Mouse (Mus musculus) heart, embryonic 14.5 days (tissue): Measurements from ENCODE around the gene Clmp. TPM values are rescaled to one million over a fixed set of nuclear protein-coding genes. Genes with fewer than 3 reads are reported as not detected.

ENCODE experiments used
- ATAC-seq: fragments of 200-750 bp; cut with Nextera tagmentation; 2 replicates; pipeline ENCODE4 v1.8.0; 2017; ENCODE audit warnings: low read depth, moderate TSS enrichment; ENCODE audit not compliant: insufficient number of reproducible peaks, insufficient read depth, low FRiP score
- H3K27ac ChIP-seq, 2 experiments: fragments of 200-500 bp in 1 of 2; fragments of 300-500 bp in 1 of 2; sonication (generic) in 1 of 2; replicated peaks in 1 of 2; 2 replicates each; pipeline ENCODE4 v1.5.1; 2012 to 2014; ENCODE audit warnings: low read depth in 2 of 2, low read length in 2 of 2, control low read depth in 1 of 2, mild to moderate bottlenecking in 1 of 2, mixed read lengths in 1 of 2; ENCODE audit not compliant: control insufficient read depth in 1 of 2, insufficient read depth in 1 of 2
- H3K27me3 ChIP-seq: fragments of 300-500 bp; sonication (generic); 2 replicates; pipeline ENCODE4 v1.6.1; 2014; ENCODE audit warnings: mild to moderate bottlenecking, low read length, control low read depth; ENCODE audit not compliant: control insufficient read depth, insufficient read depth
- H3K36me3 ChIP-seq: fragments of 300-500 bp; sonication (generic); 2 replicates; pipeline ENCODE4 v1.6.1; 2014; ENCODE audit warnings: mild to moderate bottlenecking, control low read depth, low read length, mixed read lengths; ENCODE audit not compliant: control insufficient read depth, insufficient read depth
- H3K4me1 ChIP-seq, 2 experiments: fragments of 200-500 bp in 1 of 2; fragments of 300-500 bp in 1 of 2; sonication (generic) in 1 of 2; 2 replicates each; pipeline ENCODE4 v1.6.1; 2012 to 2014; ENCODE audit warnings: low read length in 2 of 2, control low read depth in 1 of 2, mixed read lengths in 1 of 2; ENCODE audit not compliant: control insufficient read depth in 2 of 2, insufficient read depth in 2 of 2
- H3K4me2 ChIP-seq: fragments of 300-500 bp; sonication (generic); 2 replicates; pipeline ENCODE4 v1.6.1; 2014; ENCODE audit warnings: mild to moderate bottlenecking, low read length
- H3K4me3 ChIP-seq, 2 experiments: fragments of 200-500 bp in 1 of 2; fragments of 300-500 bp in 1 of 2; sonication (generic) in 1 of 2; 2 replicates each; pipeline ENCODE4 v1.5.1; 2012 to 2014; ENCODE audit warnings: low read length in 2 of 2, mild to moderate bottlenecking in 2 of 2, control low read depth in 1 of 2, low read depth in 1 of 2, moderate library complexity in 1 of 2; ENCODE audit not compliant: control insufficient read depth in 1 of 2, insufficient read depth in 1 of 2
- H3K9ac ChIP-seq: fragments of 300-500 bp; sonication (generic); 2 replicates; pipeline ENCODE4 v1.6.1; 2014; ENCODE audit warnings: mild to moderate bottlenecking, low read length
- H3K9me3 ChIP-seq: fragments of 300-500 bp; sonication (generic); 2 replicates; pipeline ENCODE4 v1.6.1; 2016; ENCODE audit warnings: low read length, control low read depth; ENCODE audit not compliant: control insufficient read depth
- WGBS: fragments of 180-500 bp; shearing (Covaris S2); extraction: QIAGEN DNeasy Blood & Tissue Kit; methylation state at CpG from one replicate; pipeline ENCODE4 v1.1.7; 2014; 5-methylcytosine and 5-hydroxymethylcytosine counted together
- polyA plus RNA-seq: library from polyadenylated mRNA; unstranded; fragments of >200 nt; fragmentation: Nextera tagmentation; extraction: Ambion mirVana; gene quantifications from 2 replicates; pipeline ENCODE4 v1.2.1, GENCODE M21; 2014

The Clmp gene
- polyA plus RNA-seq, 1 experiment from 2014 or later, result 13.4 TPM

- Histone ChIP-seq H3K4me3 (no peak overlapping the region), H3K9me3 (no peaks in the 10 kb centered on the region), H3K4me2 (no peak overlapping the region), H3K36me3 (no peaks in the 10 kb centered on the region), H3K27ac (no peak overlapping the region), H3K9ac (no peak overlapping the region), H3K4me1 (0 out of 4 replicates have a peak, but pooled peaks cover 0 to 2% of the 10 kb centered on the region in 2 experiments), H3K27me3 (no peaks in the 10 kb centered on the region)
- ATAC-seq, result no peak
- WGBS, result 70% methylated on average over 6 of the region's 6 CpGs
Measured at GRCm38 (mm10) chr9:40737117-40737516, 51.4 kb downstream of the Clmp start.

GRCm38 (mm10) chr9:40743525-40744034 is 57.8 kb downstream of the Clmp start:
- no peak for ATAC-seq
- WGBS, result 41% methylated on average over 7 of the region's 7 CpGs
- no peaks in the 10 kb centered on the region for H3K36me3 ChIP-seq
- no peaks in the 10 kb centered on the region for H3K27me3 ChIP-seq
- H3K27ac ChIP-seq, result no peak overlapping the region
- H3K9ac ChIP-seq, result no peak overlapping the region
- peaks cover 0 to 8% of the 10 kb centered on the region in 2 experiments; a peak in 1 of 4 replicates for H3K4me1 ChIP-seq
- no peaks in the 10 kb centered on the region for H3K9me3 ChIP-seq
- no peak overlapping the region for H3K4me2 ChIP-seq
- no peak overlapping the region for H3K4me3 ChIP-seq

- Histone ChIP-seq H3K9ac (no peak overlapping the region), H3K4me1 (peaks cover 0 to 8% of the 10 kb centered on the region in 2 experiments; a peak in 1 of 4 replicates), H3K36me3 (no peaks in the 10 kb centered on the region), H3K27me3 (no peaks in the 10 kb centered on the region), H3K4me3 (no peak overlapping the region), H3K27ac (no peak overlapping the region), H3K4me2 (no peak overlapping the region), H3K9me3 (no peaks in the 10 kb centered on the region)
- 31% methylated on average over 3 of the region's 3 CpGs for WGBS
- no peak for ATAC-seq
Measured at GRCm38 (mm10) chr9:40744233-40744632, 58.5 kb downstream of the Clmp start.

- H3K27ac ChIP-seq, result no peak overlapping the region
- no peak for ATAC-seq
- no peaks in the 10 kb centered on the region for H3K27me3 ChIP-seq
- no peak overlapping the region for H3K9ac ChIP-seq
- no peaks in the 10 kb centered on the region for H3K9me3 ChIP-seq
- 77% methylated on average over 9 of the region's 9 CpGs for WGBS
- no peaks in the 10 kb centered on the region for H3K36me3 ChIP-seq
- no peak overlapping the region for H3K4me2 ChIP-seq
- no peak overlapping the region for H3K4me3 ChIP-seq
- H3K4me1 ChIP-seq, result peaks cover 0 to 8% of the 10 kb centered on the region in 2 experiments; a peak in 1 of 4 replicates
Measured at GRCm38 (mm10) chr9:40746796-40747195, 61.0 kb downstream of the Clmp start.

GRCm38 (mm10) chr9:40747249-40747648 is 61.5 kb downstream of the Clmp start:
- 82% methylated on average over 9 of the region's 9 CpGs for WGBS
- Histone ChIP-seq H3K4me3 (no peak overlapping the region), H3K9ac (no peak overlapping the region), H3K27ac (no peak overlapping the region), H3K4me1 (peaks cover 0 to 8% of the 10 kb centered on the region in 2 experiments; a peak in 1 of 4 replicates), H3K4me2 (no peak overlapping the region), H3K9me3 (no peaks in the 10 kb centered on the region), H3K27me3 (no peaks in the 10 kb centered on the region), H3K36me3 (no peaks in the 10 kb centered on the region)
- no peak for ATAC-seq

- Histone ChIP-seq H3K4me1 (no peaks in the 10 kb centered on the region), H3K27me3 (no peaks in the 10 kb centered on the region), H3K4me3 (no peak overlapping the region), H3K9me3 (no peaks in the 10 kb centered on the region), H3K9ac (no peak overlapping the region), H3K36me3 (no peaks in the 10 kb centered on the region), H3K27ac (no peak overlapping the region), H3K4me2 (no peak overlapping the region)
- 69% methylated on average over 8 of the region's 8 CpGs for WGBS
- ATAC-seq, result no peak
Measured at GRCm38 (mm10) chr9:40749832-40750620, 64.3 kb downstream of the Clmp start.

GRCm38 (mm10) chr9:40751749-40752148 is 66.0 kb downstream of the Clmp start:
- H3K4me1 ChIP-seq, result peaks cover 3% of the 10 kb centered on the region in 2 experiments; a peak in 3 of 4 replicates
- no peak for ATAC-seq
- H3K27me3 ChIP-seq, result no peaks in the 10 kb centered on the region
- H3K27ac ChIP-seq, result no peak overlapping the region
- no peaks in the 10 kb centered on the region for H3K9me3 ChIP-seq
- H3K4me3 ChIP-seq, result no peak overlapping the region
- WGBS, result 58% methylated on average over 3 of the region's 3 CpGs
- no peak overlapping the region for H3K9ac ChIP-seq
- no peaks in the 10 kb centered on the region for H3K36me3 ChIP-seq
- no peak overlapping the region for H3K4me2 ChIP-seq
